Mouse (Mus musculus): ENCODE measurements around the gene Slc6a12.

DNA sequence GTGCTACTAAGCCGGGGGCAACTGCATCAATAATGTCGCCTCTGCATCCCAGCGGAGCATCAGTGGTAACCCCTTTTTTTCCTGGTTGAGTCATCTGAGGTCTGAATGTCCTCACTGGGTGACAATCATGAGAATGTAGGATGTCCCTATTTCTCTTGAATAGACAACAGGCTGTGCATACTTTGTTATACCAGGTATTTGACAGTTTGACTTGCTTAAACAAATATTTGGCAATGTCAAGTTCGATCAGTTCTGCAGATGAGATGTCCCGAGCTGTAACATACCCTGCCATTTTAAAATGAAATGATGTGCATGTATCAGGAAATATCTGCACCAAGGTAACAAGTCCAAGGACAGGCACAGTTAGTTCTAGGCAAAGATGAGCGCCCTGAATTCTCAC, 58.3 kb downstream of the Slc6a12 start:
- TF ChIP-seq CEBPB (IDR thresholded peaks at IDR 0.05; ENCODE audit: insufficient read depth, poor library complexity, severe bottlenecking) (no peak), POLR2A (IDR thresholded peaks at IDR 0.05; ENCODE audit: insufficient read length, low read depth) (no peak), USF1 (IDR thresholded peaks at IDR 0.05; ENCODE audit: low read depth) (no peak)
